Mouse (Mus musculus): ENCODE results near the gene Pus1.
A peak's percentile ranks its signal among the peaks of the same experiment; 100 is the strongest.

Pus1 gene

GRCm38 (mm10) chr5:110779998-110780760 lies at the start of gene Pus1:
Gene Pus1, minus strand, starts transcription at chr5:110780659.
- DNase-seq, result peak; percentile 88

DNA sequence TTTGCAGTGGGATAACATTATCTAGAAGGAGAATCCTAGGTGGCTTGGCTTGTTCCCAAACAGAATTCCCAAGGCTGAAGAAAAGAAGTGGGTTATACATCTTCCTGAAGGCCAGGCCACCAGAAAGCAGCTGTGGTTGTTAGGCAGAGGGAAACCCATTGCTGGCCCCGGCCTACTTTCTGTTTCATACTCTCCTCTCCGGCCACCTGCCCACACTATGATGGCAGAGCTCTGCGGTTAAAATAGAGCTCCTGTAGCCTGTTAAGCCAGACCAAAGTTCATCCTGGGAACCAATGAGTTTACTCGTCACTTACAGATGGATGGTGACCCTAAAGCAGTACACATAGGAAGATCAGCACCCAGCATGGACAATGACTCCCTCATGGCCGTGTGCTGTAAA lies 47.1 kb upstream of the Pus1 start:
- no peak for DNase-seq

DNA sequence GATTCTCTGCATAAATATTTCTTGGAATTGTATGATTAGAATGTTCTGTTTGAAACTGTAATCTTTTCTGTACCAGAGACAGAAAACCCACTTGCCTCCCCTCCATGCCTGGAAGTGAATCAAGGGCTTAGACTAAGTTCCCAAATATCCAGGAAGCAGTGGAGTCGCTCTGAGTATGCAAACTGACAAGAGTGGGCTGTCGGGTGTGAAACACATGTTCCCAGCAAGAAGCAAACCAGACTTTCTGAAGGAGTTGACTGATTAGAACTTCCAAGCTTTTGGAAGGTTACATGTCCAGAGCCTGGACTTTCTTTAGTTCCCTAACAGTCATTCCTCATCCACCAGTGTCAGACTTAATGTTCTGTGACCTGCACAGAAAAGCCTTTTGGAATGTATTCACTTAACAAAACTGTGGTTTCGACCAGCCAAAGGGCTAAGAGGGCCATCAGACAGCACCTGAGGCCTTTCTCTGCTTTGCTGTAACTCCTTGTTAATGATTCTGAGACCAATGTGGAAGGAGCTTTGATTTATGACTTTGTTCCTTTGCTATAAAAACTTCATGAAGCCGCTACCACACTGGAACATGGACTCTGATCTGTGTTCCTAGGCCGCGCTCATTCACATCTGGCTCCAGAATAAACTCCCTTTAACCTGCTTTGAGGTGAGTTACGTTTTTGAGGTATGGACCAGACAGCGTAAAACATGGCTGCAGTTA lies 46.5 kb upstream of the Pus1 start:
- no peak for DNase-seq

DNA sequence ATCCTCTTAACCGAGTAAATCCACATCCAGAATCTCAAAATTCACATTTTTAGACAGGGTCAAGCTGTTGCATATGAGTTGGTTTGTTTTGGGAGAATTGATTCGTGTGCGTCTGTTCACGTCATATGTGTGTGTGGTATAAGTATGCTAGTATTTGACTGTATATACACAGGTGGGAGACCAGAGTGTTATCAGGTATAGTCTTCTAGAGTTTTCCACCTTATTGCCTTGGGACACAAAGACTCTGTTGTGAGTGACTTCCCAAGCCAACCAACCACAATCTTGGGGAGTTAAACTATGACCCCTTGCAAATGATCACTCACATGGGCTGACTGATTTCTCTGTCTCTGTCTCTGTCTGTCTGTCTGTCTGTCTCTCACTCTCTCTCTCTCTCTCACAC lies 44.0 kb upstream of the Pus1 start:
- no peak for DNase-seq

DNA sequence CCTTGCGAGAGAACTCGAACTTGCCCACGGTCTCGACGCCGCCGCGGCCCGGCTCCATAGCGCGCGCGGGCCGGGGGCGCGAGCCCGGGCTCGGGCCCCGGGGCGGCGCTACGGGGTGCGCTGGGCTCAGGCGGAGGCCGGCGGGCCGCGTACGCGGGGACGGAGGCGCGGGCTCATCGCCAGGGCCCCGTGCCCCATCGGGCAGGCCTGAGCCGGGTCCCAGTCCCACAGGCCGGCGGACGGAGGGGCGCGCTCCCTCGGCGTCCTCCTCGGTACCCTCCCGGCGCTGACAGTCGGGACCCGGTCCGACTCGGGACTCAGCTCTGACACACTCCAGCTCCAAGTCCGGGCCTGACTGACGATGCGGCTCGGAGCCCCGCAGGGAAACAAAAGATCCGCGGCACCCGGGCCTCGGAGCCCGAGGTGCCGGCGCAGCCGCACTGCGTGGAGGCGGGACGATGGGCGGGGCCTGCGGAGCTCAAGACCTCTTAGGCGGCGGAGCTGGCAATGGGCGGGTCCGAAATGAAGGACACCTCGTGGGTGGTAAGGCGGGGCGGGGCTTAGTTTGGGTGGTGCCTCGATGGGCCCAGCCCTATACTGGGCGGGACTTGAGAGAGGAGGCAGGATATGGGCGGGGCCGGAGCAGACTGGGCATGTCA lies 29.3 kb upstream of the Pus1 start, which contains the start of gene Ulk1:
Gene Ulk1 (minus strand): TSS at position 431 of the 659 bp plus-strand sequence.
- DNase-seq, result peak; percentile 100

DNA sequence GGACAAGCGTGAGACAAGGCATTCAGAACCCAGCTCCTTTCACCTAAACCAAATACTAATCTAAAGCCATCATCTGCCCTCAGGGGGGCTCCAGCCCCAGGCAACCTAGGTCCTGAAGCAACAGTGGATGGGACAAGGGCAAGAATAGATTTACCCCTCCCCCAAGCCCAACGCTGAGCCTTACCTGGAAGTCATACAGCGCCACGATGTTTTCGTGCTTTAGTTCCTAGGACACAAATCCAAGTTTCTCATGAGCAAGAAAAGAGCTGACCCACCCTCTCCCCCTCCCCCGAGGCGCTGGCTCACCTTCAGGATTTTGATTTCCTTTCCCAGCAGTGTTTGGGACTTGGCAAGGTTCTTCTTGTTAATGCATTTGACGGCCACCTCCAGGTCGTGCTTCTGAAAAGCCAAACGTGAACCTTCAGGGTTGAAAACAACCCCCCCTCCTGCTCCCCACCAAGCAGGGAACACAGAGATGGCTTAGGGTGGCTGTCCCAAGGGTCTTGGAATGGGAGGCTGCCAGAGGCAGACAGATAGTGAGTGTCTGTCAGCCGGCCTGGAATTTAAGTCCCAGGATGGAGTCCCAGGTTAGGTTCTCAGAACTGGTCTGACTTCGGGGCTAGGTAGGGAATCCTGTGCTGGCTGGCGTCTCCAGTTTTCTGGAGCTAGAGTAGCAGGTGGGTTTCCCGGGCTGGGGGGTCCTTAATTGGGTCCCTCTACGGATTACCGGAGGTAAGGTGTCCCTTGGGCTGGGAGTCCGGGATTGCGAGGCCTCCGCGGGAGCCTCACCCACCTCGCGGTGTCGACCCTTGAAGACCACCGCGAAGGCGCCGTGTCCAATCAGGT lies 28.6 kb upstream of the Pus1 start:
- peak; percentile 61 for DNase-seq

DNA sequence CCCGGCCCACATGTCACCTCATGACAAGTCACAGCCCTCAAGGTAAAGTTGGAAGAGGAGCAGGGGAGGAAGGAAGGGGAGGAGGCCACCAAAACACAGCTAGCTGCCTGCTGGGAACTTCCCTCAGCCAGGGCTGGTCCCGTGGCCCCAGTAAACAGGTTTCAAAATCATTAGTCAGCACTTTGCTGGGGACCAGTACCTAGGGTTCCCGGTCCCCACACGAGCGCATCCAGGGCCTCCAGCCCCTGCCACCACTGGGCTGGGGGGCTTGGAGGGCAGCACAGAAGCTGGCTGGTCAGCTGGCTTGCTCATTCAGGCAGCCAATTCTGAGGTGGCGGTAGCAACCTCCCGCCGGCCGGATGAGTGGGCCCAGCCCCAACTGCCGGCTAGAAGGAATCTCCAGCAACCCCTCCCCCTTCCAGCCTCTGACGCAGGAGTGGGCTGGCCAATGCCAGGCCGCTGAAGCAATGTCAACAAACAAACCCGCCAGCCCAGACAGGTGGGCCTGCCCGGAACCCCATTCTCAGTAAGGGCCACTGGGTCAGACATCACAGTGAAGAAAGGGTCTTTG lies 27.7 kb upstream of the Pus1 start:
- DNase-seq, result peak; percentile 82

DNA sequence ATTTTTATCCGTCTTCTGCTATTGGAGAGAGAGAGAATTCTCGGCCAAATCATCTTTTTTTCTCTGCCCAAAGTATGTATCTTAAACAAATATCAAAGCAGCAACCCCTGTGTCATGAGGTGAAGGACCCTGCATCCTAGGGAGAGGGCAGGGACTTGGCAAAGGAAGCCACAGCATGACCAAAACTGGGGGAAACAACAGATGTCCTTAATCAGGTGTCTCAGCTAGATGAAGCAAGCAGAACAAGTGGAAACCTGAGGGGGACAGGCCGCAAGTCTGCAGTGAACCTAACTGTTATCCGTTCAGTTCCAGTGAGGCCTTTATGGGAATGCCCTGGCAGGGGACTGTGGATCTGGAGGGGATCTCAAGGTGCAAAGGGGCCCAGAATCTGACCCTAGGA lies 27.0 kb upstream of the Pus1 start:
- DNase-seq, result no peak

- peak; percentile 11 for DNase-seq
These were observed 26.2 kb upstream of the Pus1 start for GRCm38 (mm10) chr5:110806676-110807075.

GRCm38 (mm10) chr5:110806154-110806553 lies 25.7 kb upstream of the Pus1 start:
- DNase-seq, result peak; percentile 16

- peak; percentile 7 for DNase-seq
These were observed 23.7 kb upstream of the Pus1 start for GRCm38 (mm10) chr5:110804012-110804743.

- no peak for DNase-seq
These were observed 22.4 kb upstream of the Pus1 start for GRCm38 (mm10) chr5:110802809-110803208.

DNA sequence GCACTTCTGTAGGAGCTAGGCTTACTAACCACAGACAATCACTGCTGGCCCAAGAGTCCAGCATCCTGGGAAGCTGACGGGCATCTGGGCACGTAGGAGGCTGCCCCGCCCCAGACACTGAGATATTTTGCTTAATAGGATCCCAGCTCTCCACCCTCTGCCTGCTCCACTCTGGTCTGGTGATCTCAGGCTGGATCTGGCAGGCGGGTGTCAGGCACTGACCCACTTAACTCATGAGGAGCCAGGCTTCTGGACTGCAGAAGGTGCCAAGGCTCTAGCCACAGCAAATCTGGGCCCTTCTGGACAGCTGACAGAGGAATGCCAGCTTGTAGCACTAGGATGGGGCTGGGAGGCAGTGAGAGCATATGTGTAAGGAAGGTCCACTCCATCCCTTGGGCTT lies 21.7 kb upstream of the Pus1 start:
- peak; percentile 87 for DNase-seq

- peak; percentile 29 for DNase-seq
These were observed 20.7 kb upstream of the Pus1 start for GRCm38 (mm10) chr5:110801036-110801624.

DNA sequence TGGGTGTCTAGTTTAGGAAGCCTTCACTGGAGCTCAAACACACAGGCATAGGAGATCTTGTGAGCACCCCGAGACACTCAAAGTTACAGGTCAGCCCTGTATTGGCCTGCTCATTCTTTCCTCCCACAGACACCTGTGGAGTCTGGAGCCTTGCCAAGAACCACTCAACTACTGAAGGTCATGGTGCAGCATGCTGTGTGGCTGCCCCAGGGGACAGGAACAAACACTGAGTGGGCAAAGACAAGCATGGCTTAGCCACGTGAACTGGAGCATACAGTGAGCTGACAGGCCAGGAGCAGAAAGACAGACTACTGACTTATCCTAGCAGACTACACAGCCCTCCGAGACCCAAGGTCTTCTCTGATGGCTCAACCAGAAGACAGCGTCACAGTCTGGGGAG lies 17.2 kb upstream of the Pus1 start:
- peak; percentile 50 for DNase-seq

DNA sequence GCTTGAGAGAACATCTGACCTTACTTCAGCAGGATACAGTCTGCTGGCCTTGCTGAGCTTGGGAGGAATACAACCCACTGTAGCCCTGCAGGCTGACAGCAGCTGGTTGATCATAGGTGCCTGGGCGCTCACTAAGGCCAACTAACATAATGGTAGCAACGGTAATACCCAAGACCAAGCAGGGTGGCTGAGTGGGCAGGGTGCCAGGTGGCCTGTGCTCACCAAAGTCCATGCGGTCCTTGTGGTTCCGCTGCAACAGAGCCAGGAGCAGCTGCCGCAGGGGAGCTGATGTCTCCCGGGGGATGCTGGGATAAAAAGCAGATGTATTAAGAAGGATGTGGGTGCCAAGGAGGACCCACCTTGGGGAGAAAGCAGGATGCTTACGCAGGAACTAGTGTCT lies 13.9 kb upstream of the Pus1 start:
- DNase-seq, result no peak

DNA sequence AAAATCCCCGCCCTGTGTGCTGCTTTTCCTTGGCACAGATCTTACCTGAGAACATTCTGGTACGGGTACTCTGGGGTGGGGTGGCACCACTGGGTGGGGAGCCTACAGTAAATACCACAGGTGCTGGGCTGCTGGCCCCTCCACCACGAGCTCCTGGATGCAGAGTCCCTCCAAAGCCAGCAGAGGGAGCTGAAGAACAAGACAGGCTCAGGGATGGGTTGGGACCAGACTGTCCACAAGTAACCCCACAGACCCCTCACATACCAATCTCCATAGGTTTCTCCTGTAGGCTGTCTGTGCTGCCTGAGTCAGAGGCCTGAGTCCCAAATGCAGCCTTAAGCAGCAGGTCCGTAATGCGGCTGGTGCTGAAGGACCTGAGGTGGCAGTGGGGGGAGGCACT lies 8.2 kb upstream of the Pus1 start:
- DNase-seq, result no peak

- DNase-seq, result peak; percentile 41
These were observed 5.8 kb upstream of the Pus1 start for GRCm38 (mm10) chr5:110786081-110786835.

DNA sequence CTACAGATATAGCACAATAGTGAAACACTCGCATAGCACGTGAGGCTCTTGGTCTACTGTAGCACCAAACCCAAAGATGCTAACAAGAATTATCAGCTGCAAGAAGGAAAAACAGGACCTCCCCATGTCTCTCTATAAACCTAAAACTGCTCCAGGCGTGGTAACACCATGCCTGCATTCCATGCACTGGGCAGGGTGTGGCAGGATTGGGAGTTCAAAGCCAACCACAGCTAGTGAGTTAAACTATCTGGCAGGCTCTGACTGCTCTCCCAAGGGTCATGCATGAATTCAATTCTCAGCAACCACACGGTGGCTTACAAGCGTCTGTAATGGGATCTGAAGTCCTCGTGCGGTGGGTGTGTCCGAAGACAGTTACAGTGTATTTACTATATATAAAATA lies 2.7 kb upstream of the Pus1 start:
- DNase-seq, result no peak

- DNase-seq, result no peak
These were observed 1.2 kb upstream of the Pus1 start for GRCm38 (mm10) chr5:110781529-110782238.

All from cerebellum, adult 11 months (tissue).